ENCODE assay signal across 28 mouse cellular contexts in genomic region chr11:109719399-109719798, GRCm38 (mm10). TPM values are rescaled to one million over a fixed set of nuclear protein-coding genes. Genes with fewer than 3 reads are reported as not detected.
DNase-seq lines count a peak whose midpoint lies in the region; ATAC-seq and TF ChIP-seq lines count a peak whose summit lies in the region.
"Had no signal": no experiment of that assay in that cellular context is flagged by ENCODE, and none has a peak within 500 bp of the region (broad histone marks: within the 10 kb centered on the region; RNA-seq: fewer than 3 reads in every experiment).

No protein-coding gene starts in this region.

- no peaks in the 10 kb centered on the region for H3K9me3 ChIP-seq in liver, embryonic 13.5 days (replicated peaks)
- H3K9me3 ChIP-seq: heart, embryonic 10.5 days; limb, embryonic 10.5 days; midbrain, embryonic 13.5 days; neural tube, embryonic 13.5 days had no signal

- H3K4me2 ChIP-seq in liver, embryonic 13.5 days = 0 out of 2 replicates have a peak overlapping the region, but pooled peaks have one; percentile 23
- H3K4me2 ChIP-seq: midbrain, embryonic 13.5 days had no signal

- H3K9ac ChIP-seq in liver, embryonic 13.5 days = no peak overlapping the region
- H3K9ac ChIP-seq: midbrain, embryonic 13.5 days; neural tube, embryonic 13.5 days had no signal

- intact Hi-C loops in heart, postnatal 14 days (cut with DNase I) = no loop called here

- peak; percentile 75 for DNase-seq in heart, adult 11 months
- DNase-seq in heart, postnatal 14 days = no peak
- DNase-seq in layer of hippocampus, adult 2 months (ENCODE audit: low spot score in 2 of 2) = no peak
- DNase-seq in layer of hippocampus, postnatal 10 days (ENCODE audit: low spot score in 2 of 2) = no peak
- DNase-seq in liver, embryonic 13.5 days = no peak
- DNase-seq in urinary bladder, adult 2 months (ENCODE audit: low spot score) = no peak
- DNase-seq: adrenal gland, postnatal 14 days; cerebellum, adult 2 months; cerebellum, postnatal 25 days; embryo, embryonic 11 days; gastrocnemius, postnatal 25 days; kidney, adult 18-20 months; kidney, postnatal 4 days; layer of hippocampus, adult 9-11 months; lung, adult 18-20 months; lung, postnatal 14 days; right cerebral cortex, adult 18-20 months; thymus, adult 2 months; thymus, postnatal 4 days had no signal

- H3K4me1 ChIP-seq in cortical plate, adult 2 months (ENCODE audit: control insufficient read depth, insufficient read depth, low read length) = peaks cover 10% of the 10 kb centered on the region
- peaks cover 18% of the 10 kb centered on the region for H3K4me1 ChIP-seq in liver, embryonic 13.5 days (replicated peaks)

- H3K27me3 ChIP-seq in liver, embryonic 13.5 days = peaks cover 33% of the 10 kb centered on the region

- no peak for TF ChIP-seq POLR2A in cortical plate, adult 2 months (IDR thresholded peaks at IDR 0.05; ENCODE audit: extremely low read depth, insufficient read depth, low read length)

- peak overlapping the region; percentile 69 for H3K4me3 ChIP-seq in layer of hippocampus, adult 2 months
- peak overlapping the region; percentile 11 for H3K4me3 ChIP-seq in cortical plate, adult 2 months (ENCODE audit: insufficient read depth, low read length)
- no peak overlapping the region for H3K4me3 ChIP-seq in liver, embryonic 13.5 days (replicated peaks)
- H3K4me3 ChIP-seq: heart, embryonic 10.5 days; limb, embryonic 10.5 days; midbrain, embryonic 13.5 days; neural tube, embryonic 13.5 days had no signal

- no peak for ATAC-seq in liver, embryonic 13.5 days (ENCODE audit: low read depth)
- ATAC-seq in inflammation-experienced regulatory T-cells, adult 6 months = no peak
- ATAC-seq: CD4-positive, CD25-positive, alpha-beta regulatory T cell, adult 4 months; forebrain, embryonic 16.5 days; midbrain, embryonic 13.5 days had no signal

- 79% methylated on average over 3 of the region's 3 CpGs for WGBS in liver, embryonic 13.5 days (ENCODE audit: insufficient replicate concordance)

- peak overlapping the region; percentile 85; the same call in 1 of the 2 replicates for H3K27ac ChIP-seq in layer of hippocampus, adult 2 months
- no peak overlapping the region for H3K27ac ChIP-seq in cortical plate, adult 2 months (ENCODE audit: insufficient read depth, low read length)
- no peak overlapping the region for H3K27ac ChIP-seq in liver, embryonic 13.5 days
- H3K27ac ChIP-seq: heart, embryonic 10.5 days; limb, embryonic 10.5 days; midbrain, embryonic 13.5 days; neural tube, embryonic 13.5 days; stomach, postnatal 0 days had no signal

- no peak for TF ChIP-seq CTCF in layer of hippocampus, adult 2 months (conservative IDR thresholded peaks at IDR 0.05)
- no peak for TF ChIP-seq CTCF in cortical plate, adult 2 months (IDR thresholded peaks at IDR 0.05; ENCODE audit: extremely low read depth, insufficient read depth, low read length)

- H3K36me3 ChIP-seq in liver, embryonic 13.5 days = no peaks in the 10 kb centered on the region
- H3K36me3 ChIP-seq: heart, embryonic 10.5 days; limb, embryonic 10.5 days; midbrain, embryonic 13.5 days; neural tube, embryonic 13.5 days had no signal

RNA-seq across cellular contexts. Expression of gene Fam20a, which starts 2.7 kb away (rescaled TPM):
- 1 to 10 TPM; 5.5 to 5.7 TPM for total RNA-seq in heart, postnatal 14 days (2021)
- 10 to 100 TPM; 13.6 to 16.1 TPM for total RNA-seq in layer of hippocampus, adult 2 months (2021)
- total RNA-seq in layer of hippocampus, postnatal 10 days (2021) = 10 to 100 TPM; 16.1 to 18.9 TPM
- polyA plus RNA-seq in cortical plate, adult 2 months (2012; rRNA removed) = 22.5 and 24.6 TPM in 2 replicates
- 3.7 and 4.1 TPM in 2 replicates for polyA plus RNA-seq in liver, embryonic 13.5 days (2015; fragmentation: Nextera tagmentation; extraction: Ambion mirVana)
- polyA plus RNA-seq in urinary bladder, adult 2 months (2012; rRNA removed) = 10.6 and 11.8 TPM in 2 replicates
- polyA plus RNA-seq in inflammation-experienced regulatory T-cells, adult 6 months (2017; shearing (Covaris generic)) = 1 to 10 TPM; 1.6 to 3.8 (median 3.6) TPM
